Mouse (Mus musculus) heart, postnatal 0 days (tissue): ENCODE measurements around the gene 4930447F04Rik. TPM values are rescaled to one million over a fixed set of nuclear protein-coding genes. Genes with fewer than 3 reads are reported as not detected.

Source experiments
- ATAC-seq: fragments of 200-750 bp; cut with Nextera tagmentation; 2 replicates; pipeline ENCODE4 v1.8.0; 2017; ENCODE audit warnings: low read depth, moderate number of reproducible peaks, moderate library complexity; ENCODE audit not compliant: insufficient read depth
- DNase-seq: peaks from one replicate; pipeline ENCODE4 v3.0.0-alpha.2; 2016; ENCODE audit warnings: low spot score
- H3K27ac ChIP-seq: fragments of 300-500 bp; sonication (generic); 2 replicates; pipeline ENCODE4 v1.5.1; 2014; ENCODE audit warnings: low read depth, mild to moderate bottlenecking
- H3K27me3 ChIP-seq: fragments of 300-500 bp; sonication (generic); 2 replicates; pipeline ENCODE4 v1.6.1; 2014; ENCODE audit warnings: low read length, mixed read lengths; ENCODE audit not compliant: control insufficient read depth, insufficient read depth
- H3K36me3 ChIP-seq: fragments of 300-500 bp; sonication (generic); replicated peaks from 2 replicates; pipeline ENCODE4 v1.6.1; 2014; ENCODE audit warnings: low read length, mixed read lengths; ENCODE audit not compliant: control insufficient read depth, insufficient read depth
- H3K4me1 ChIP-seq: fragments of 300-500 bp; sonication (generic); 2 replicates; pipeline ENCODE4 v1.6.1; 2014; ENCODE audit warnings: antibody characterized with exemption; ENCODE audit not compliant: control insufficient read depth, insufficient read depth
- H3K4me2 ChIP-seq: fragments of 300-500 bp; sonication (generic); 2 replicates; pipeline ENCODE4 v1.6.1; 2014; ENCODE audit warnings: low read depth, mild to moderate bottlenecking, low read length, moderate library complexity
- H3K4me3 ChIP-seq: fragments of 300-500 bp; sonication (generic); 2 replicates; pipeline ENCODE4 v1.5.1; 2014; ENCODE audit warnings: low read depth, low read length
- H3K9ac ChIP-seq: fragments of 300-500 bp; sonication (generic); replicated peaks from 2 replicates; pipeline ENCODE4 v1.6.1; 2014; ENCODE audit warnings: low read depth, low read length, mixed read lengths
- H3K9me3 ChIP-seq: fragments of 300-500 bp; sonication (generic); replicated peaks from 2 replicates; pipeline ENCODE4 v1.6.1; 2016; ENCODE audit warnings: low read length; ENCODE audit not compliant: control insufficient read depth
- CTCF ChIP-seq: IDR thresholded peaks from 2 replicates; pipeline ENCODE4 v1.5.1; 2016; ENCODE audit warnings: antibody characterized with exemption, control low read depth, low read depth
- EP300 ChIP-seq: IDR thresholded peaks from 2 replicates; pipeline ENCODE4 v1.6.1; 2016; ENCODE audit warnings: antibody characterized with exemption, low read depth
- WGBS: fragments of 180-500 bp; shearing (Covaris S2); extraction: QIAGEN DNeasy Blood & Tissue Kit; methylation state at CpG from one replicate; pipeline ENCODE4 v1.1.7; 2014; 5-methylcytosine and 5-hydroxymethylcytosine counted together
- polyA plus RNA-seq: library from polyadenylated mRNA; unstranded; fragments of >200 nt; fragmentation: Nextera tagmentation; extraction: Ambion mirVana; gene quantifications from 2 replicates; pipeline ENCODE4 v1.2.1, GENCODE M21; 2015
- total RNA-seq: library from RNA; depleted of rRNA; stranded (reverse); fragments of >200 nt; gene quantifications from 2 replicates; pipeline ENCODE4 v1.2.3, GENCODE M21; 2014; ENCODE audit warnings: low replicate concordance; rRNA removed

Gene 4930447F04Rik
- total RNA-seq: not detected in 2 replicates
- polyA plus RNA-seq: not detected in 2 replicates

DNA sequence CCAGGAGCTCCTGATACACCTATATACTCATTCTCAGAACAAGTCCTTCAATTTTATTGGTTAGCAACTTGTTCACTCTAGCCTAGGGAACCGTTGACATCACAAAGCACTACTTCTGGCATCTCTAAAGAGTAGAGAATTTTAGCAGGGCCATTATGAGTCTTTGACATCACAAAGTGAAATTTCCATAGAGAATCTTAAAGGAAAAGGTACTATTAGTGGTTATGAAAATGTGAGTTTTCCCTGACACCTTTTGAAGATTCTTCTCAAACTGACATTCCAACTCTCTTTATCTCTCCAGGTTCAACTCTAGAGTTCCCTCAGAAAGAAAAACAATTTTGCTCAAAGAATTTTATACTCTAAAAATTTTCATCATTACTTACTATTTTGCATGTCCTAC lies at the start of gene 4930447F04Rik:
Gene 4930447F04Rik, minus strand, starts transcription at position 101 of the 400 bp plus-strand sequence.
- Histone ChIP-seq H3K4me3 (no peak within 1 kb of the TSS), H3K9ac (no peak within 1 kb of the TSS), H3K9me3 (no peaks in the 10 kb centered on the region), H3K27ac (no peak within 1 kb of the TSS), H3K27me3 (no peaks in the 10 kb centered on the region), H3K4me2 (no peak within 1 kb of the TSS), H3K4me1 (no peaks in the 10 kb centered on the region), H3K36me3 (no peaks in the 10 kb centered on the region)
- DNase-seq (no peak), ATAC-seq (no peak)
- WGBS: 61% methylated on average over 1 of the region's 1 CpGs
- TF ChIP-seq CTCF: no peak
- TF ChIP-seq EP300: no peak
